Mouse (Mus musculus) layer of hippocampus, adult 11-12 months (tissue): ENCODE measurements around the gene Tet2.
"Not testable (repeated sequence)": the region's sequence is repeated elsewhere in the genome, so short reads cannot be mapped to it uniquely, and the experiment has no call there.

Experiments
- DNase-seq: peaks from one replicate; pipeline ENCODE4 v3.0.0; 2022; ENCODE audit warnings: low spot score

Gene Tet2

DNA sequence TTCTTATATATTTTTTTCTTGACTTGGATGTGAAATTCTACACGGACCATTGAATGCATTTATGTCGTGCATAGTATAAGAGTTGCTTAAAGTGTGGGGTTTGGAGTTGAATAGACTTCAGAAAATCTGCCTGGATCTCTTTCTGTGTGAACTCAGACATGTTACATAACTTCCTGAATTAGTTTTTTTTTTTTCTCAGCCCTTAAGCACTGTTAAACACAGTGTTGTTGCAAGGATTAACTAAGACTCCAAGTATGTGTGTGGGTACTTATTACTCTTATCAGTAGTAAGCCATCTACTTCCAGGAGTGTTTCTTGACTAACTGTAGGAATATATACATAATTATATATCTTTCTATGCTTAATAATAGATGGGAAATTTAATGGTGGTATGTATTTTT lies 3.7 kb upstream of the Tet2 start:
- DNase-seq: no peak

DNA sequence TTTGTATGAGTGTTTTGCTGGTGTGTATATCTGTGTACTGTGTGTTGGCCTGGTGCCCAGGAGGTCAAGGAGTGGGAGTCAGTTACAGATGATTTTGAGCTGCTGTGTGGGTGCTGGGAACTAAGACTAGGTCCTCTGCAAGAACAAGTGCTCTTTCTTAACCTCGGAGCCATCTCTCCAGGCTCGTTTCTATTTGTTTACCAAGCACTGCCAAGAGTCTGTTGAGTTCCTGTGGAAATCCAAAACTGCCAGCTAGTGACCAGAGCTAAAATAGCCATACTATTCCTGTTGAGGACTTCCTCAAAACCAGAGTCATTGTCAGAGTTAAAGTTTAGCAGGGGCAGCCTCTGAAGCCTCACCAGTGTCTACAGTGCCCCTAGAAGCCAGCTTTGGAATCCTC lies 1.9 kb upstream of the Tet2 start:
- DNase-seq: peak; percentile 18

DNA sequence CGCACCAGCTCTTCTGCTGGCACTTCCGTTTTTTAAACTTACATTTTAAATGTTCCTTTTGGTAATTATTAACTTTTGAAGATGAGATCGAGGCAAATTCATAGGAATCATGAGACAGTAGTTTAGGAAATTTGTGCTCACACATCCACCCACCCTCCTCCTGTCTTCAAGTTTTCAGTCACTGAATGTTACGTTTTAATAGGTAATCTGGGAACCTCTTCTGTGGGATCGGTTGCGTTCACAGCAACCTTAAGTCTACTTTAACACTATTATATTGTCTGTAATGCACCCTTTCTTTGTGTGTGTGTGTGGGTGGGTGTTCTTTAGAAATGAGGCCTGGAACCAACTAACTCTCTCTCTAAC lies 346 bp upstream of the Tet2 start:
- no peak for DNase-seq

DNA sequence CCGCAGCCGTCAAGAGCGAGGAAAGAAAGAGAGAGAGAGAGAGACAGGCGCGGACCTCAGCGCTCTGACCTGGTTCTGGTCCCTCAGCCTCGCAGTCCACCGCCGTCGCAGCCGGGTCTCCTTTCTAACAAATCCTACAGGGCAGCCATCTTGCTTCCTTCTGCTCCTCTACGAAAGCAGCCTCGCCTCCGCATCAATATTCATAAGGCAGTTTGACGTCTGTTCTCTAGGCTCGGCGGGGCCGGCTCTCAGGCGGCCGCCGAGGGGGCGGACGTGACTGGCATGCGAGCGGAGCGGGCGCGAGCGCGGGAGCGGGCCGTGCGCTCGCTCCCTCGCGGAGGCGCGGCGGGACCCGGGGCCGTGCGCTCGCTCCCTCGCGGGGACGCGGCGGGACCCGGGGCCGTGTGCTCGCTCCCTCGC lies 798 bp downstream of the Tet2 start:
- DNase-seq: peak; percentile 93

DNA sequence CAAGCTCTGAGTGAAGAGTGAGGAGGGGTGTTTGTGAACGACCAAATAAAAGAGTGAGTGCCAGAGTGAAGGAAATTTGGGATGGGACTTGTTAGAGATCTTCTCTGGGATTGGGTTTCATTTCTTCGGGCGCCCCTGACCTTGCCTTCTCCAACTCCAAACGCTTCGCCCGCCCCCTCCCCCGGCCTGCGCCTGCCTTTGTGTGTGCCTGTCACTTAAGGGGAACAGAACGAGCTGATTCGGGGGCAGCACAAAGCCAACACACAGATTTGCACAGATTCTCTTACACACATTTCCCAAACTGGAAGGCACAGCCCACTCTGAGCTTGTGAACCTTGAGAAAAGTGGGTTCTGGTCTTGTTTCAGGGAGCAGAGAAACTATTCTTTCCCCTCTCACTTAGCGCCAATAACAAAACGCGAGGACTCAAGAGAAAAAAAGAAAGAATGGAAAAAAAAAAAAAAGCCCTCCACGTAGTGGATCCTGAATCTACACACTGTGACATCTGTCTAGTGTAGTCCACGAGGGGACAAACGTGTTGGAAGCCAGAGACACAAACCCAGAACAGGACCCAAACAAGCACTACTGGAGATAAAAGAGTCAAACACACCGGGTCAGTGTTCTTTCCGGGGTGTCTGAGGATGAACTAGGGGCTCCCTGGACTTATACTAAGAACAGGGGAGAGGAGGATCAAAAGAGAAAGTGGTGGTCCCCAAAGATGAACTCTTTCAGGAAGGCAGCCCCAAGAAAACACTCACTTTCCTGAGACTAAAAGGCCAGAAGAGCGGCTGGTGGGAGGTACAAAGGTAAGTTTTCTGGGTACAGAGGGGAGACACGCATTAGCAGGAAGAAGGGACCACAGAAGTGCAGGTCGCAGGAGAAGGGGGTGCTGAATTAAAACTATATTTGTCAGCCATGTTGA lies 1.6 kb downstream of the Tet2 start:
- peak; percentile 39 for DNase-seq

DNA sequence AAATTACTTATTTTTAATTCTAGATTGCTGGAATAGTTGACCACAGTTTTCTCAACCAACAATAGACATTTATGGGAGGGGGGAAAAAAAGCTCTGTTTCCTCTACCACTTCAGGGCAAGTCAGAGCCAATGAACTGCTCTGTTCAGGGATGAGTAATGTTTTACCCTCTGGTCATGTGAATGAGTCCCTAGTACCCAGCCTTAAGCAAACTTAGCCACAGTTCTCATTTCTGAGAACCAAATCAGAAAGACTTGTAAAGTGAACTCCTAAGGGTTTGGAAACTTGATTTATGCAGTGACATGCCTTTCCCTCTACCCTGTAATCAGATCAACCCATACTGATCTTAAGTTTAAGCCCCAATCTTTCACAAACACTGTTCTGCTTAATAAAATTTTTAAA lies 2.9 kb downstream of the Tet2 start:
- DNase-seq: no peak

DNA sequence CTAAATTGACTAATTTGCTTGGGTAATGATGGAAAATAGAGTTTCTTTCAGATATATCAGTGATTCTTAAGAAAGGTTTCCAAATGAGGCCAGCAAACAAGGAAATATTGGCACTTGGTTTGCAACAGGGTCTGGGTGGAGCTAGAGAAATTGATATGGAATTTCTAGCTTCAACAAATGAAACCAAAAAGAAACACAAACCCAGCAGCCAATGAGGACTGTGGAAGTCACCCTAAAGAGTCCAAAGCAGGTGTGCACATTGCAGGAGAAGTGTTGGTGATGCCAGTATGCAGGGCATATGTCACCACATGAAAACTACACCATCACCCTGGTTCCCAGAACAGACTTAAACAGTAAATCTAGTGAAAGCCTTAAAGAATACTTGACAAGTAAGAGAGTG lies 3.9 kb downstream of the Tet2 start:
- DNase-seq: no peak

DNA sequence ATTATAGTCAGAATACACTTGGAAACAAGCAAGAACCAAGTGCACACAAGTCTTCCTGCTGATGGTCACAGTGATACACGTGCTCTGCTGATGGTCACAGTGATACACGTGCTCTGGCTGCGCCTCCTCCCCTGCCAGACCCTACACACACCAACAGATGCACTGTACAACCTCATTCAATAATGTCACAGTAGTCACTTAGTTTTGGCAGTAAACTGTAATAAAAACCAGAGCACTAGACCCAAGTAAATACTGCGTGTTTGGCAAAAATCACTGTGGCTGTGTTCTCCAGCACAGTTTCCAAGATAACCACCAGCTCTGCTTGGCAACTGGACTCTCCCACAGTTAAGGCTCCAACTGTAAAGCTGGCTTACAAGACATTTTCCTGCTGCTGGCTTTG lies 4.9 kb downstream of the Tet2 start:
- DNase-seq: no peak

DNA sequence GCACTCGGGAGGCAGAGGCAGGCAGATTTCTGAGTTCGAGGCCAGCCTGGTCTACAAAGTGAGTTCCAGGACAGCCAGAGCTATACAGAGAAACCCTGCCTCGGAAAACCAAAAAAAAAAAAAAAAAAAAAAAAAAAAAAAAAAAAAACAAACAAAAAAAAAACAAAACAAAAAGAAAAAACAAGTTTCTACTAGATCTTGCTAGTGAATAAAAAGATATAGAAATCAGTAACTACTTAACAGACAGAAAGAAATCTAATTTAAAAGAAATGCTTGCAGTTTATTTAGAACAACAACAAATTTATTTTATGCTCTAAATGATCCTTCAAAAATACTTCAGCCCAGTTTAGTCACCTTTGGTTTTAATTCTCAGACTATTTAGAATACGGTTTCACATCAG lies 6.4 kb downstream of the Tet2 start:
- DNase-seq: not testable (repeated sequence)

DNA sequence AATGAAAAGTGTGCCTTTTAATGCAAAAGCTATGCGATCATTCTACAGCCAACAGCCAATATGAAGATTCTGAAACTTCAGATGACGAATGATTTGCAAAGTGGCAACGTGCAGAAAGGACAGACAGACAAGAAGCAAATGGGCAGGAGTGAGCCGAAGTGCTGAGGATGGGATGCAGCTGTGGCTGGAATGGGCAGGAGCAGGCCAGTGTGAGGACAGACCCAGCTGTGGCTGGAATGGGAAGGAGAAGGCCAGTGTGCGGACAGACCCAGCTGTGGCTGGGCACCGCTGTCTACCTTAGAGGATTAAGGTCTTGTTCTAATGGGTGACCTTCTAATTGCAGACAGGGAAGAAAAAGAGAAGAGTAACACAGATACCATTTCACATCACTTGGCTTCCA lies 9.3 kb downstream of the Tet2 start:
- no peak for DNase-seq

DNA sequence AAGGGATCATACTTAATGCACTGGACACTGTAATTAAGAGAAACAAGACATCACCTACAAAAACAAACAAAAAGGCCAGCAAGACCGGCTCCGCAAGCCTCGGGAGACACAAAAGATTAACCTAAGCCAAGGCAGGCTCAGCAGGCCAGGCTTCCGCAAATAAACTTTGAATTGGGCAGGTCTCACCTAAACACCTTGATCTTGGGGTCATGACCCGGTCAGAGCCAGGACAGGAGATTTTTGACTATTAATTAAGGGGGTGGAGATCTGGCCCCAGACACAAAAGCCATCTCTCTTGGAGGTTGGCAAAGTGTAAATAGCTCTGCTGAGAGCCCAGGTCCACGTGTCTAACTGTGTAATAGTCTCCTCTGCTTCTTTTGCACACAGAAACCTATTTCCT lies 10.9 kb downstream of the Tet2 start:
- no peak for DNase-seq

DNA sequence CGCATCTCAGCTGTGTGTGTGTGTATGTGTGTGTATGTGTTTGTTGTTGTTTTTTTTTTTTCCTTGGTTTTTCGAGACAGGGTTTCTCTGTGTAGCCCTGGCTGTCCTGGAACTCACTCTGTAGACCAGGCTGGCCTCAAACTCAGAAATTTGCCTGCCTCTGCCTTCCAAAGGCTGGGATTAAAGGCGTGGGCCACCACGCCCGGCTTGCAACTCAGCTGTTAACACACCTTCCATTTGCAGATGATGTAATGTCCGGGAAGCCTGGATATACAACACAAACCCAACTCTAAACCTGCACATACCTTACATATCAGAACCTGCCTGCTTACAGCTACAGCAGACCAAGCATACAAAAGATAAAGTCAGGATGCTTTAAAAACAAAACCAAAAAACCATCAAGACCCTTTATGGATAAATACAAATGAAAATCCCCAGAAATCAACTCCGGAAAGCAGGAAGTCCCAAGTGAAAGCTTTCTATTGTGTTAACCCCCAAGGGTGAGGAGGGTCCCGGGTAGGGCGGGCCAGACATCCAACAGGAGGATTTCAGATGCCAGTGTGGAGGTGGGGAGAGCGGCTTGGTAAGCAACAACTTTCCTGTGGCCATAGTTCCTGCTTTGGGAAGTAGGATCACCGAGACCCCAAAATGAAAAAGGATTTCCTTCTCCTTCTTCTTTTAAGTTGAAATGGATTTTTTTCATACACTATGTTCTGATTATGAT lies 11.5 kb downstream of the Tet2 start:
- DNase-seq: no peak

DNA sequence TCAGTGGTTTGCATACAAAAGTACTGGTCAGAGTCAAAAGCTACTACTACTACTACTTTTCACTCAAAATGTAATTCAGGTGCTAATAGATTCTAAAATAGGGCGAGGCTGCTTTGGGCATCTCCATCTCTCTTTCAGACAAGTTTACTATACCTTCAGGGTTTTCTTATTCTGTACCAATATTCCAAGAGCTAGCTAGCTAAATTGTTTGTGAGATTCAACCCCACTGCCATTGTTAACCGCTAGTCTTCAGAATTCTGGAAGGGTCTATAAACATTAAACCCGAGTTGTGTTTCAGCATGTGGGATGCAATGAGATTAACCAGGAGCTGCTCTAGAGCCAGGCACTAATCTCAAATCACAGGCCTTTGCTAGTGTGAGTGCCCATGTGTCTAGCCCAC lies 12.1 kb downstream of the Tet2 start:
- no peak for DNase-seq

DNA sequence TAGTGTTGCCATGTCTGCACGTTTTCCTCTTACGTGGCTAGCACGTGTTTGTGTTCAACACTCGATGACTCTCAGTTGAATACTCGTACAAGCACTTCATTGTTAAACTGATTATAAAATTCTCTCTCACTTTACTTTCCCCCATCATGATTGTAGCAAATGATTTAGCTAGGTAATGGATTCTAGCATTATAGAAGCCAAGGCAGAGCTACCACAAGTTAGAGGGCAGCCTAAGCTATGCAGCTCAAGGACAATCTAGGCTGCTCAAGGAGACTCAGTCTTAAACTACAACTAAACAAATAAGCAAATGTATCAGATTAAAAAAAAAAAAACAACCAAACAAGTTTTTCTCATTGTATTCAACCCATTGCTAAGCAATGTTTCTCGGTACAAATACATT lies 12.7 kb downstream of the Tet2 start:
- no peak for DNase-seq

DNA sequence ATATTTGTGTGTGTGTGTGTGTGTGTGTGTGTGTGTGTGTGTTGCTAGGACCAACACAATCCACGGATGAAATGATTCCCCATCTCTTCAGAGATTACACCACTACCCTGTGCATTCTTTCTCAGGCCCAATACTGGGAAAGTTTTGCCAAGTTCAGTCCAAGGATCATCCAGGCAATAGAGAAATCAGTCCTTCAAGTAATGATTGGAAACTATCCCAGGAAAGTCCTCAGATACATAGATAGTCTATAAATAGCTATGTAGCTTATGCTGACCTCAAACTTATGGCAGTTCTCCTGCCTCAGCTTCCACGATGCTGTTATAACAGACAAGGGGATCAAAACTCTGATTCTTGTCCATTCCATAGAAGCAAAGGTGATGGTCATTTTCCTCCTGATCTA lies 13.8 kb downstream of the Tet2 start:
- DNase-seq: no peak

DNA sequence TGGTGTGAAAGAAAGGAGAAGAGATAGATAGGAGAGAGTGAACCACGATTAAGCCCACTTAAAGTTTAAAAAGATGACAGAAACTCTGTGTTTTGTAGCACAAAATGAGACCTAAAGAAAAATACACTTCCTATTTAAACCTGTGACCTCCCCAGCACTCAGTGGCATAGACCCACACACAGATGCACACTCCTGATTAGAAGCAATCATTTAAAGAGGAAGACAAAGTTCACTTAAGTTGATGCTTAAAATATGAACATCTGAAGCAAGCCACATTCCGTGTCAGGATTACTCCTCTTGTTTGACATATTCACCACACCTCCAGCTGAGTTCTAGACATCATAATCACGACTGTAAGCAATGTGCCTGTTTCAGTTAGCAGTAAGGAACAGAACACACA lies 14.3 kb downstream of the Tet2 start:
- no peak for DNase-seq

DNA sequence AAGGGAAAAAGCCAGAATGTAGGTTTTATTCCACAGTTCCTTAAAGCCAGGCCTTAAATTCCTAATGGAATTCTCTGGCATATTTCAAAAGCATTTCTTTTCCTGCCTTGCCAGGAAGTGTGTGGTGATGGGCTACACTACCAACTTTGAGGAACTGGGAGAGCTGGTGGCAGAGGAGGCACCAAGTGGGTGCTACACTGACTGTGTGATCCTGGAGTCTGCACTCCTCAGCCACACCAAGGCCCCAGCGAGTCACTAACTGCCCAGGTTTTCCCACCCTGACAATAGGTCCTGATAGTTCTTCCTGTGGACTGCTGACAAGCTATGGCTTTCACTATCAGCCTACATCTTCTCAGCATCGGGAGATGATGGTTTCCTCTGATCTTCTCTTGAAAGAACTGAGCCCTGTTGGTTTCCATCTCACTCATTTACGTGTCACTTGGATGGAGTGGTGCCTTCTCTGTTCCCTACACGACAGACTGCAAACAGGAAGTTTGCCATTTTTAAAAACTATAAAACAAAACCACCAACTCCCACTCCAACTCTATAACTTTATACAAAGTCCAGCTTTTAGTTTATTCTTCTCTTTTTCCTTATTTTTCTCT lies 18.7 kb downstream of the Tet2 start:
- no peak for DNase-seq

DNA sequence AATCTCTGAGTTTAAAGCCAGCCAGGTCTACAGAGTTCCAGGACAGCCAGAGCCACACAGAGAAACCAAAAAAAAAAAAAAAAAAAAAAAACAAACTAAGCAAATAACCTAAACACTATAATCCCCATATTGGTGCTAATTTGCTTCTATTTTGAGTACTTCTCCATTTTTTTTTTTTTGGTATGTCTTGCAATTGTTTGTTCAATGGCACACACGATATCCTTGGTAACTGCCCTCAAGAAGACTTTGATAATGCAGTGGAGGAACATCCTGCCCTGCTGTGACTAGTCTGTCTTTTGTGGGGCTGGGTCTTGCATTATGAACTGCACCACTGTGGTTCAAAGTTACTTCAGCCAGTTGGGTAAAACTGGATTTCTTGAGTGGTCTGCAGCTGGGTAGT lies 19.4 kb downstream of the Tet2 start:
- no peak for DNase-seq

DNA sequence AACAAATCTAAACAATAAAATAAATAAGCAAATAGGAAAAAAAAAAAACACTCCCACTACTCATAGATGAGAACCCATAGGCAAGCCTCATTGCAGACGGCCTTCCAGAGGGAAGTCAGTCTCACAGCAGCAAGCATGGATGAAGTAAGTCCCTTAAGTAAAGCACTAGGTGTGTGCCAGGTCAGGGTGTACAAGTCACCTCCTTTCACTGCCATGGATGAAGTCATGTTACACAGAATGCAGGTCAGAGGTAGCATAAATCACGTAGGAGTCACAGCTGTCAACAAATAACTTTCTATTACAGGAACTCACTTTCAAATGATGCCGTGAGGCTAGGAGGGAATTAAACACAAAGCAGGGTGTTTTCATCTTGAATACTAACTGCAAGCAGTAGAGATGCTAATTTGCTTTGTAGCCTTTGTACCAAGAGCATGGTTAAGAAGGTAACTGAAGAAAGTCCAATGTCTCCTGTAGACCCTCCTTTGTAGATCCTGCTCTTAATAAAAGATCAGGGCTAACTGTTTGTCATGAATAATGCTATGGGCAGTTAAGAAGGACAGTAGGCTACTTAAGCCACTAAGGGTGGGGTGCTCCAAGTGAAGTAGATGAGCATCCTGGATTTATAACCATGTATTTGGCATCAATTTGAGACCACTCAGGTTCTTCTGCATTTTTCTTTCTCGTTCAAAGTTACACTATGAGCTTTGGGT lies 20.4 kb downstream of the Tet2 start:
- DNase-seq: no peak

DNA sequence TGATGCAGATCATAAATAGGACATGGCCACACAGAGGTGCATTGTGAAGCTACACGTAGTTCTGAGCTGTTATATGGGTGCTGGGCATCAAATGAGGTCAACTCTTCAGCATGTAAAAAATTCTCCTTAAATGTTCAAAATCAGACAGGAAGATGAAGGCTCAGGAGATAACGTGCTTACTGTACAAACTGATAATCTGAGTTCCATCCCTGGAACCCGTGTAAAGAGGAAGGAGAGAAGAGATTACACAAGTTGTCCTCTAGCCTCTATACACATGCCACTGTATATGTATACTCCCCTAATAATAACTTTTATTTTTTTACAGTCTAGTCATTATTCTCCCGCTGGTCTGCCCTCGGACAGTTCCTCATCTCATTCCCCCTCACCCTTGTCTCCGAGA lies 21.7 kb downstream of the Tet2 start:
- no peak for DNase-seq

DNA sequence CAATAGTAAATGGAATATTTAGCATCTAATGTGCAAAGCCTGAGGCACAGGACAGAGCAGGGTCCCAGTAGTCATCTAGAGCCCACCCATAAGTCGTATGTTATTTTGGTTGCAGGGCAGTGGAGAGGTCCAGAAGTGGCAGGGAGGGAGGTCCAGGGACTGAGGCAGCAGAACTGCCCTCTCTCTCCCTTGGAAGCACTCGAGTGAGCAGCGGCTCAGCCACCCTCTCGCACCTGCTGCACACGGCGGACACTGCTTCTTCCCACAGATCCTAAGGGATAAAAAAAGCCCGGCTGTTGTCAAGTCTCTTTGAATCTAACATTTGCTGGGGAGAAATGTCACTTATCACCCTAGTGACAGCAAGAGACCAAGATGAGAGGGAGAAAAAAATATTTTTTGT lies 22.6 kb downstream of the Tet2 start:
- DNase-seq: no peak

DNA sequence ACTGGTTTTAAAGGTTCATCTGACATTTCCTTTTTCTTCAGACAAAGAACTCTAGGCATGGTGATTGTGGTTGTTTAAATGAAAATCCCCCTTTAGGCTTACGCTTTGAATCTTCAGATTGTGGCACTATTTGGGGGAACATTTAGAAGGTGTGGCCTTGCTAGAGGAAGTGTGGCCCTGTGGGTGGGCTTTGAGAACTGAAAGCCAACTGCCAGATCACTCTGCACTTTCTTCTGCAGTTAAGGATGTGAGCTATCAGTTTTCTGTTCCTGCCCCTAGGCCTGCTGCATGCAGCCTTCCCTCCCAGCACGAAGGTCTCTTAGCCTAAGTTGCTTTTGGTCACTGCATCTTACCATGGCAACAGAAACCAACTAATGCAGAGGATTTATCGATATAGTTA lies 26.1 kb downstream of the Tet2 start:
- no peak for DNase-seq

DNA sequence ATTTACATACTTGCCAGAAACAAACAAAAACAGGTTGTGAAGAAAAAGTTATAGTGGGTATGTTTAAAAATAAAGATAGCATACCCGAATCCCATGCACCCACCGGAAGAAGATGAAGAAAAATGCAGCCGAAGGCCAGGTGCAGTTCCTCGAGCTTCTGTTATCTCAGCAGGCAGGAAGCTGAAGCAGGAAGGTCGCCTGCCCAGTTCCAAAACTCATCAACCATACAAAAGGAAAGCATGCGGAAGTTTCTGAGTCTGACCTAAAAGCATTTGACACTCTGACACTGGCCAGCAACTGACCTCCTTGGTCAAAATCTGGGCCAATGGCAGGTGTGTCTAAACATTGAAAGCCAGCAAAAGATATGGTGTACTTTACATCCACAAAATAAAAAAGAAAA lies 26.8 kb downstream of the Tet2 start:
- no peak for DNase-seq
